Mouse (Mus musculus) cortical plate, adult 2 months (tissue): ENCODE data around the gene Vegfb.

Experiments
- CTCF ChIP-seq: fragments of 200-500 bp; IDR thresholded peaks from 2 replicates; pipeline ENCODE4 v1.5.1; 2011; ENCODE audit warnings: mild to moderate bottlenecking, control low read depth, low read length; ENCODE audit not compliant: insufficient read depth; ENCODE audit errors: extremely low read depth
- POLR2A ChIP-seq: fragments of 200-500 bp; IDR thresholded peaks from 2 replicates; pipeline ENCODE4 v1.6.1; 2011; ENCODE audit warnings: mild to moderate bottlenecking, low read length, control low read depth; ENCODE audit not compliant: insufficient read depth; ENCODE audit errors: extremely low read depth

DNA sequence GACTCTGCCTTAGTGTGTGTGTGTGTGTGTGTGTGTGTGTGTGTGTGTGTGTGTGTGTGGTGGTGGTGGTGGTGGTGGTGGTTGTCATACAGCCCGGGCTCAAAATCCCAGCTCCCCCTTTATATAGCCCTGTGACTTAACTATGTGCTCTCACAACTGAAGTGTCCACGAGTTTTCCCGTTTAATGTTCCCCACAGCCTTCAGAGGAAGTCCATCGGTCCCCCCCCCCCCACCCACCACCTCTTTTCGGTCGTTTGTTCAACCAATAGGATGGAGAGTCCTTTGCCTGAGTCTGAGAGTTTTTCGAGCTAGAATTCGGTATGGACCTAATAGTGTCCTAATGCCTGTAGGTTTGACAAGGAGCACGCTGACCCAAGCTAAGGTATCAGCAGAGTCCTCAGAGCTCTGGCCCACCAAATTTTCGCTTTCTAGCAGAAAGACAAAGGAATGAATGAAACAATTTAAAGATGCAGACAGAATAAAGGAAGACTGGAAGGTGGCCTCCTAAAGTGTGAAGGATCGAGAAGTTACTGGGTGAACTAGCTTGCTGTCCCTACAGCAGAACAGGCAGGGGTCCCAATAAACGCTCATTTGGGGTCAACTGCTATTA lies 13.8 kb downstream of the Vegfb start:
- TF ChIP-seq CTCF (no peak), POLR2A (no peak)
